Mouse (Mus musculus): ENCODE results near the gene Metap2. TPM values are rescaled to one million over a fixed set of nuclear protein-coding genes. Genes with fewer than 3 reads are reported as not detected.

The Metap2 gene
- polyA plus RNA-seq, 1 experiment from 2014 or later: 165 TPM

DNA sequence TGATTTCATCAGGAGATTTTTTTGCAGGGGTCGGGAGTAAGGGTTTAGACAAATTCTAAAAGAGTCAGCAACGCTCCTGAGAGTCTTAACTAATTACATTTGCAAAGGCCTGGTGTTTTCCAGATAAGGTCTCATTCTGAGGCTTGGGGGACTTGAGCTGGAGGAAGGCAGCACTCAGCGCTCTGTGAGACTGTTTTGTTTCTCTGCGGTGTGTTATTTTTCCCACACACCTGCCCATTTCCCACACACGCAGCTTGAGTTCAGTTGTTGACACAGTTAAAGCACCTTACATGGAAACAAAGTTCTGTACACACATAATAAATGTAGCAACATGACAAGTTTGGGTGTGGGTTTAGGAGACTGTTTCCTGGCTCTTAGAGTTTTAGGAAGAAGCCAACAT lies 35.1 kb upstream of the Metap2 start:
- WGBS: 86% methylated on average over 5 of the region's 5 CpGs
- no peak overlapping the region for H3K4me2 ChIP-seq (ENCODE audit: low read depth, low read length)
- no peaks in the 10 kb centered on the region; the same call in 1 of the 2 replicates for H3K9me3 ChIP-seq (ENCODE audit: control insufficient read depth, low read length)
- no peaks in the 10 kb centered on the region for H3K4me1 ChIP-seq (ENCODE audit: control insufficient read depth, insufficient read depth, low read length)
- H3K36me3 ChIP-seq (ENCODE audit: control insufficient read depth, insufficient read depth, low read length): no peaks in the 10 kb centered on the region
- H3K9ac ChIP-seq (replicated peaks; ENCODE audit: low read depth, low read length): no peak overlapping the region
- ATAC-seq (ENCODE audit: low read depth): no peak
- H3K4me3 ChIP-seq (ENCODE audit: low read depth, low read length): no peak overlapping the region
- no peaks in the 10 kb centered on the region for H3K27me3 ChIP-seq (ENCODE audit: control insufficient read depth, insufficient read depth, low read length)
- no peak overlapping the region for H3K27ac ChIP-seq (ENCODE audit: low read depth, low read length)

DNA sequence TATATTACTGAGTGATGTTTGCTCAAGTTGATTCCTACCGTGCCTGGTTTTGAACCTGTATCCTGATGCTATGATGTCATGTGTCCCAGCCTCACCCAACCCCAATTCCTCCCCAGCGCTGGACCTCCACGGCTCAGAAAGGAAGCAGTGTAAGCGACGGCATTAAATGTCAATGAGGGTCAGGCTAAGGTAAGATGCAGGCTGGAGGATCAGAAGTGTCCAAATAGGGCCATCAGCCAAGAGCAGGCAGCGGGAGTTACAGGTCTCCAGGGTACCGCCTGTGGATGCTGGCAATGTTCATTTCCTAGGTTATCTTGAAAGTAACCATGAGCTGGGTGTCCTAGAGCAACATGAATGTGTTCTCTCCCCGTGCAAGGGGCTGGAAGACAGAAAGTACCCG lies 34.5 kb upstream of the Metap2 start:
- Histone ChIP-seq H3K4me3 (ENCODE audit: low read depth, low read length) (no peak overlapping the region), H3K9me3 (ENCODE audit: control insufficient read depth, low read length) (no peaks in the 10 kb centered on the region; the same call in 1 of the 2 replicates), H3K27ac (ENCODE audit: low read depth, low read length) (no peak overlapping the region), H3K27me3 (ENCODE audit: control insufficient read depth, insufficient read depth, low read length) (no peaks in the 10 kb centered on the region), H3K4me2 (ENCODE audit: low read depth, low read length) (no peak overlapping the region), H3K4me1 (ENCODE audit: control insufficient read depth, insufficient read depth, low read length) (no peaks in the 10 kb centered on the region), H3K9ac (replicated peaks; ENCODE audit: low read depth, low read length) (no peak overlapping the region), H3K36me3 (ENCODE audit: control insufficient read depth, insufficient read depth, low read length) (no peaks in the 10 kb centered on the region)
- WGBS: 83% methylated on average over 9 of the region's 9 CpGs
- no peak for ATAC-seq (ENCODE audit: low read depth)

DNA sequence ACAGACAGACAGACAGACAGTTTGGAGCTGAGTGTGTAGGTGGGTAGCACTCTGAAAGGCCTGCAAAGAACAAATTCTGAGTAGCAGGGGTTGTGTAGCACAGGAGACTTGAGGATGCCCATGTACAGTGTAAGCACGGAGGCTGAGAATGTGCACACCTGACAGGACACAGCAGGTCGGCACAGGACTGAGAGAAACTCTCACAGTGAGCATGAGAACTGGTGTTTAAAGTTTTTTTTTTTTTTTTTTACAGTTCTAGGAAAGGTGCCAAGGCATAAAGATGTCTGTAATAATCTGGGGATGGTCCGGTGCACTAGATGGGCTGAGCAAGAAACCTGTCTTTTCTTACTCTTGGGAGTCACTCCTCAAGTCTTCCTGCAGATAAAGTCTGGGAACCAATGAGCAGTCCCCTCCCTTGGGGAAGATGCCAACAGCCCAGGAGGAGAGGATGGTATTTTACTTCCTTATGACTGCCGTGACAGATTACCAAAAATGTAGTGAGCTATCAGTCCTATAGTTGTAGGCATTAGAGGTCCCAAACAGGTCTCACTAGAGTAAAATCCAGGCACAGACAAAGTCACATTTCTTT lies 33.4 kb upstream of the Metap2 start:
- Histone ChIP-seq H3K27ac (ENCODE audit: low read depth, low read length) (no peak overlapping the region), H3K4me2 (ENCODE audit: low read depth, low read length) (no peak overlapping the region), H3K36me3 (ENCODE audit: control insufficient read depth, insufficient read depth, low read length) (no peaks in the 10 kb centered on the region), H3K4me3 (ENCODE audit: low read depth, low read length) (no peak overlapping the region), H3K4me1 (ENCODE audit: control insufficient read depth, insufficient read depth, low read length) (no peaks in the 10 kb centered on the region), H3K9ac (replicated peaks; ENCODE audit: low read depth, low read length) (no peak overlapping the region), H3K9me3 (ENCODE audit: control insufficient read depth, low read length) (no peaks in the 10 kb centered on the region; the same call in 1 of the 2 replicates), H3K27me3 (ENCODE audit: control insufficient read depth, insufficient read depth, low read length) (no peaks in the 10 kb centered on the region)
- 87% methylated on average over 4 of the region's 4 CpGs for WGBS
- ATAC-seq (ENCODE audit: low read depth): no peak

DNA sequence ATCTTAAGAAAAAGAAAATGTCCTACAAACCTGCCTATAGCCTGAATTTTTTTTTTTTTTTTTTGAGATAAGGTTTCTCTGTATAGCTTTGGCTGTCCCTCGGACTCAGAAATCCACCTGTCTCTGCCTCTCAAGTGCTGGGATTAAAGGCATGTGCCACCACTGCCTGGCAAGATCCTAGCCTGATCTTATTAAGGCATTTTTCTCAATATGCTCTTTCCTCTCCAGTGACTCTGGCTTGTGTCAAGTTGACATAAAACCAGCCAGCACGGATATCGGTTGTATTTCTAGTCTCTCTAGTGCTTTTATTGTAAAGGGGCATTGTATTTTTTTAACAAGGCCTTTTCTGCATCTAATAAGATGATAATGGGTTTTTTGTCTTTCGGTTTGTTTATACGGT lies 27.8 kb upstream of the Metap2 start:
- Histone ChIP-seq H3K4me1 (ENCODE audit: control insufficient read depth, insufficient read depth, low read length) (no peaks in the 10 kb centered on the region), H3K9me3 (ENCODE audit: control insufficient read depth, low read length) (no peaks in the 10 kb centered on the region; the same call in 1 of the 2 replicates), H3K36me3 (ENCODE audit: control insufficient read depth, insufficient read depth, low read length) (no peaks in the 10 kb centered on the region), H3K4me2 (ENCODE audit: low read depth, low read length) (no peak overlapping the region), H3K27ac (ENCODE audit: low read depth, low read length) (no peak overlapping the region), H3K27me3 (ENCODE audit: control insufficient read depth, insufficient read depth, low read length) (no peaks in the 10 kb centered on the region), H3K9ac (replicated peaks; ENCODE audit: low read depth, low read length) (no peak overlapping the region), H3K4me3 (ENCODE audit: low read depth, low read length) (no peak overlapping the region)
- WGBS: 79% methylated on average over 5 of the region's 5 CpGs
- no peak for ATAC-seq (ENCODE audit: low read depth)

DNA sequence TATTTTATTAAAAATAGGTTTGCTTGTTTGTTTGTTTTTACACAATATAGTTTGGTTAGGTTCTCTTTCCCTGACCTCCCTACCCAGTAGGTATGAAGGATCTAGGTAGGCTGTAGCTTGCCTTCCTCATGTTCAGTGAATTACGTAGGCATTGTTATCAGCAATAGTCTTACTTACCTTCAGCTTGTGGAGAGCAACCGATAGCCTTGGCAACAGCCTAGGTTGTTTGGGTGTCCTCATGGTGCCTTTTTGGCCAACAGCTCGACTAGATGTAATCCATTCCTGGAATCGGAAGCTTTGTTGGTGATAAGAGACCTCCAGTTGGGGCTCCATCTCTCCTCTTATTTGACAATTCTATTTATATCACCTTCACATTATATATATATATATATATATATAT lies 24.3 kb upstream of the Metap2 start:
- H3K4me1 ChIP-seq (ENCODE audit: control insufficient read depth, insufficient read depth, low read length): no peaks in the 10 kb centered on the region
- no peak overlapping the region for H3K4me3 ChIP-seq (ENCODE audit: low read depth, low read length)
- H3K27ac ChIP-seq (ENCODE audit: low read depth, low read length): no peak overlapping the region
- H3K4me2 ChIP-seq (ENCODE audit: low read depth, low read length): no peak overlapping the region
- ATAC-seq (ENCODE audit: low read depth): no peak
- 96% methylated on average over 4 of the region's 4 CpGs for WGBS
- no peaks in the 10 kb centered on the region for H3K9me3 ChIP-seq (ENCODE audit: control insufficient read depth, low read length)
- no peaks in the 10 kb centered on the region for H3K36me3 ChIP-seq (ENCODE audit: control insufficient read depth, insufficient read depth, low read length)
- H3K9ac ChIP-seq (replicated peaks; ENCODE audit: low read depth, low read length): no peak overlapping the region
- H3K27me3 ChIP-seq (ENCODE audit: control insufficient read depth, insufficient read depth, low read length): no peaks in the 10 kb centered on the region

DNA sequence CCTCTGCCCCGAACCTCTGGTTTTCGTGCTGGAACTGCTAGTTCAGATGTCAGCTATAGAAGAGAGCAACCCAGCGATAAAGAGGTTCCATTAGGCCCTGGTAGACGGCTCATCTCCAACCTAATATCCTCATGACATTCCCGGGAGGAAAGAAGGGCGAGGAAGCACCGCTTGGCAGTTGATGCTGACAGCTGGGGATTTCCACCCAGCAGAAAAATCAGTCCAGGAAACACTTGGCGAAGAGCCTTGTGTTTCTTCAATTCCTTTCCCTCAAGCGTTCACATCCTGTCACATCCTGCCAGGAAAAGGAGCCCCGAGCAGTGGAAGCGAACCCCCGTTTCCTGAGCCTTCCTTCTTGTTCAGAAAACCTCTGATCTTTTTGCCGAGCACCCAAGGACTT lies 22.3 kb upstream of the Metap2 start:
- Histone ChIP-seq H3K36me3 (ENCODE audit: control insufficient read depth, insufficient read depth, low read length) (no peaks in the 10 kb centered on the region), H3K9me3 (ENCODE audit: control insufficient read depth, low read length) (no peaks in the 10 kb centered on the region), H3K27ac (ENCODE audit: low read depth, low read length) (no peak overlapping the region), H3K4me1 (ENCODE audit: control insufficient read depth, insufficient read depth, low read length) (no peaks in the 10 kb centered on the region), H3K27me3 (ENCODE audit: control insufficient read depth, insufficient read depth, low read length) (no peaks in the 10 kb centered on the region), H3K4me2 (ENCODE audit: low read depth, low read length) (no peak overlapping the region), H3K4me3 (ENCODE audit: low read depth, low read length) (no peak overlapping the region), H3K9ac (replicated peaks; ENCODE audit: low read depth, low read length) (no peak overlapping the region)
- ATAC-seq (ENCODE audit: low read depth): no peak
- WGBS: 69% methylated on average over 13 of the region's 13 CpGs

DNA sequence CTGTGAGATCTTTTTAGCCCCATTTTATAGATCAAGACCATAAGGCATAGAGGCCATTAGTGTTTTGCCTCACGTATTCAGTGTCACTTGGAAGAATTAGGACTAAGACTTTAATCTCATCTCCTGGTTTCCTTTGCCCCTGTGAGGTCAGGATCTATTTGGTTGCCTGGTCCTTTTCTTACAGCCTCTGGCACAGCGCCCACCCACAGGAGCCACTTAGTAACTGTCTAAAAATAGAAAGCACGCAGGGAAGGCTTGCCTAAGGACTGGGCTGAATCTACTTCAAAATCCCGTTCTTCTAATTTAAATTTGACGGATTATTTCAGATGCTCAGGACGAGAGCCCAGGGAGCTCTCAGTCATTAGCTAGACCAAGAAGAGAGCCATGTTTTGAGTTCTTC lies 21.8 kb upstream of the Metap2 start:
- 58% methylated on average over 6 of the region's 6 CpGs for WGBS
- no peak for ATAC-seq (ENCODE audit: low read depth)
- Histone ChIP-seq H3K27me3 (ENCODE audit: control insufficient read depth, insufficient read depth, low read length) (no peaks in the 10 kb centered on the region), H3K9me3 (ENCODE audit: control insufficient read depth, low read length) (no peaks in the 10 kb centered on the region), H3K9ac (replicated peaks; ENCODE audit: low read depth, low read length) (no peak overlapping the region), H3K4me1 (ENCODE audit: control insufficient read depth, insufficient read depth, low read length) (no peaks in the 10 kb centered on the region), H3K27ac (ENCODE audit: low read depth, low read length) (no peak overlapping the region), H3K4me3 (ENCODE audit: low read depth, low read length) (no peak overlapping the region), H3K4me2 (ENCODE audit: low read depth, low read length) (no peak overlapping the region), H3K36me3 (ENCODE audit: control insufficient read depth, insufficient read depth, low read length) (no peaks in the 10 kb centered on the region)

DNA sequence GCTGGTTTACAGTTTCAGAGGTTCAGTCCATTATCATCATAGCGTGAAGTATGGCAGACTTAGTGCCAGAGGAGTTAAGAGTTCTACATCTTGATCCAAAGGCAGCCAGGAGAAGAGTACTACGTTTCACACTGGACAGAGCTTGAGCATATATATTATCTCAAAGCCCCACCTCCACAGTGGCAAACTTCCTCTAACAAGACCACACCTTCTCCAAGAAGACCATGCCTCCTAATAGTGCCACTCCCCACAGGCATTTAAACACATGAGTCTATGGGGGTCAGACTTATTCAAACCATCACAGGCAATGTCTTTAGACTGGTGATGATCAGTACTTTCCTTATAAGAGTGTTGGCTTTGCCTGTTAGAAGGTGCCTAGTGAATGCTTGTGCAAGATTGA lies 21.2 kb upstream of the Metap2 start:
- Histone ChIP-seq H3K27me3 (ENCODE audit: control insufficient read depth, insufficient read depth, low read length) (no peaks in the 10 kb centered on the region), H3K9me3 (ENCODE audit: control insufficient read depth, low read length) (no peaks in the 10 kb centered on the region), H3K4me1 (ENCODE audit: control insufficient read depth, insufficient read depth, low read length) (no peaks in the 10 kb centered on the region), H3K27ac (ENCODE audit: low read depth, low read length) (no peak overlapping the region), H3K4me2 (ENCODE audit: low read depth, low read length) (no peak overlapping the region), H3K9ac (replicated peaks; ENCODE audit: low read depth, low read length) (no peak overlapping the region), H3K4me3 (ENCODE audit: low read depth, low read length) (no peak overlapping the region), H3K36me3 (ENCODE audit: control insufficient read depth, insufficient read depth, low read length) (no peaks in the 10 kb centered on the region)
- ATAC-seq (ENCODE audit: low read depth): no peak
- WGBS: 80% methylated on average over 2 of the region's 2 CpGs

DNA sequence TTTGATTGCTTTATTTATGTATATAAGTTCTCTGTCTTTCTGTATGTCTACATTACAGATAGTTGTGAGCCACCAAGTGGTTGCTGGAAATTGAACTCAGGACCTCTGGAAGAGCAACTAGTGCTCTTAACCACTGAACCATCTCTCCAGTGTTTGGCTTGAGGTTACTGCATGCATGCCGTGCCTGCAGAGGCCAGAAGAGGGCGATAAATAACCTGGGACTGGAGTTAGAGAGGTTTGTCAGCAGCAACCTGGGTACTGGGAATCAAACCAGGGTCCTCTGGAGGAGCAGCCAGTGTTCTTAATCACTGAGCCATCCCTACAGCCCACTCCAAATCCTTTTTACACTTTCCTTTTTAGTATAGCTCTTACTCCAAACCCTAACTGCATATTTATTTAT lies 19.9 kb upstream of the Metap2 start:
- no peak overlapping the region for H3K4me3 ChIP-seq (ENCODE audit: low read depth, low read length)
- ATAC-seq (ENCODE audit: low read depth): no peak
- H3K27me3 ChIP-seq (ENCODE audit: control insufficient read depth, insufficient read depth, low read length): no peaks in the 10 kb centered on the region
- H3K9me3 ChIP-seq (ENCODE audit: control insufficient read depth, low read length): no peaks in the 10 kb centered on the region
- no peaks in the 10 kb centered on the region for H3K4me1 ChIP-seq (ENCODE audit: control insufficient read depth, insufficient read depth, low read length)
- H3K4me2 ChIP-seq (ENCODE audit: low read depth, low read length): no peak overlapping the region
- H3K36me3 ChIP-seq (ENCODE audit: control insufficient read depth, insufficient read depth, low read length): no peaks in the 10 kb centered on the region
- H3K27ac ChIP-seq (ENCODE audit: low read depth, low read length): no peak overlapping the region
- WGBS: 91% methylated on average over 2 of the region's 2 CpGs
- H3K9ac ChIP-seq (replicated peaks; ENCODE audit: low read depth, low read length): no peak overlapping the region
